Mouse (Mus musculus) forebrain, postnatal 0 days (tissue): ENCODE data around the gene Chd1. TPM values are rescaled to one million over a fixed set of nuclear protein-coding genes. Genes with fewer than 3 reads are reported as not detected.

ENCODE experiments used
- ATAC-seq: fragments of 200-750 bp; cut with Nextera tagmentation; 2 replicates; pipeline ENCODE4 v1.8.0; 2017; ENCODE audit warnings: mild to moderate bottlenecking, moderate library complexity
- DNase-seq: peaks from one replicate; pipeline ENCODE4 v3.0.0-alpha.2; 2015
- H3K27ac ChIP-seq: fragments of 300-500 bp; sonication (generic); 2 replicates; pipeline ENCODE4 v1.5.1; 2014; ENCODE audit warnings: low read depth, mild to moderate bottlenecking, antibody characterized with exemption, low read length, moderate library complexity, mixed read lengths
- H3K27me3 ChIP-seq: fragments of 300-500 bp; sonication (generic); 2 replicates; pipeline ENCODE4 v1.6.1; 2014; ENCODE audit warnings: mild to moderate bottlenecking, low read length, mixed read lengths; ENCODE audit not compliant: insufficient read depth
- H3K36me3 ChIP-seq: fragments of 300-500 bp; sonication (generic); 2 replicates; pipeline ENCODE4 v1.6.1; 2014; ENCODE audit warnings: mild to moderate bottlenecking, moderate library complexity; ENCODE audit not compliant: insufficient read depth
- H3K4me1 ChIP-seq: fragments of 300-500 bp; sonication (generic); 2 replicates; pipeline ENCODE4 v1.6.1; 2014; ENCODE audit warnings: antibody characterized with exemption; ENCODE audit not compliant: insufficient read depth
- H3K4me2 ChIP-seq: fragments of 300-500 bp; sonication (generic); 2 replicates; pipeline ENCODE4 v1.6.1; 2014; ENCODE audit warnings: low read depth, mild to moderate bottlenecking, moderate library complexity
- H3K4me3 ChIP-seq: fragments of 300-500 bp; sonication (generic); 2 replicates; pipeline ENCODE4 v1.5.1; 2014; ENCODE audit warnings: low read depth, low read length, mixed read lengths
- H3K9ac ChIP-seq: fragments of 300-500 bp; sonication (generic); 2 replicates; pipeline ENCODE4 v1.6.1; 2014; ENCODE audit warnings: mild to moderate bottlenecking
- H3K9me3 ChIP-seq: fragments of 300-500 bp; sonication (generic); 2 replicates; pipeline ENCODE4 v1.6.1; 2016; ENCODE audit warnings: low read length
- CTCF ChIP-seq: sonication (generic); IDR thresholded peaks from 2 replicates; pipeline ENCODE4 v1.5.1; 2016; ENCODE audit warnings: antibody characterized with exemption, control low read depth, low read depth
- WGBS: fragments of 180-500 bp; shearing (Covaris S2); extraction: QIAGEN DNeasy Blood & Tissue Kit; methylation state at CpG from one replicate; pipeline ENCODE4 v1.1.7; 2014; 5-methylcytosine and 5-hydroxymethylcytosine counted together
- polyA plus RNA-seq: library from polyadenylated mRNA; unstranded; fragments of >200 nt; fragmentation: Nextera tagmentation; extraction: Ambion mirVana; gene quantifications from 2 replicates; pipeline ENCODE4 v1.2.1, GENCODE M21; 2015
- total RNA-seq: library from RNA; depleted of rRNA; stranded (reverse); fragments of >200 nt; gene quantifications from 2 replicates; pipeline ENCODE4 v1.2.3, GENCODE M21; 2014; rRNA removed

Gene Chd1
- 14.5 and 20.5 TPM in 2 replicates for total RNA-seq
- polyA plus RNA-seq, result 9.9 and 14.2 TPM in 2 replicates

DNA sequence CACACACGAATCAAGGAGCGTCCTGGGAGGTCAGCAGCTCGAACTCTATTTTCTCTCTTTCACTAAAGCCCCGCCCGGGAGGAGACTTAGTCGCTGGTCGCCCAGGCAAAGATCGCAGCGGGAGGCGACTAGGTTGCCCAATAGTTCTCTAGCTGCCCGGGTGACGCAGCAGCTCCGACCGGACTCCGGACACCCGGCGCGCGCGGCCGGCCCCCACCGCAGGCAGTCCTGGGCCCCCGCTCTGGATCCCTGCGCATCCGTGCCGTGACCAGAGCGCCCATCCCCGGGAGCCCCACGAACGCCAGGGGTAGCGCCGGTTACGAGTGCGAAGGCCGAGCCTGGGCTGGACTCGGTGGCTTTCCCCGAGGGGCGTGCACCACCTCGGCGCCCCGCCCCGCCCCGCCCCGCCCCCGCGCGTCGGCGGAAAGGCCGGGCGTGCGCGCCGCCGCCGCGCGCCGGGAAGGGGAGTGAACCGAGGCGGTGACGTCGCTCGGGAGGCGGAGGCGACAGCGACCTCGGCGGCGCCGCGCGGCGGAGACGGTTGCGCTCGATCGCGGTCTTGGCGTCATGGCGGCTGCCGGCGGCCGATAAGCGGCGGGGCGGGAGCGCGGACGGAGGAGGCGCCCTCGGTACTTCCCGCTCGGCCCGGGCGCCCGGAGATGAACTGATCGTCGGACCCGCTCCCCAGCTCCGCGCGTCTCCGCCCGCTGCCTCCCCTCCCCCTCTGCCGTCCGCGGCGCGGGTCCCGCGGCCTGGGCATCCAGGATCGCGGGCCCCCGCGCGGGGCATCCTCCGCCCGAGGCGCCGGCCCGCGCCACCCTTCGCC lies at the start of gene Chd1:
Chd1 (plus strand) TSS at position 493 of the 826 bp plus-strand sequence.
- H3K9ac ChIP-seq, result peak within 1 kb of the TSS; percentile 81
- 0 out of 2 replicates have a peak, but pooled peaks cover 7% of the 10 kb centered on the region for H3K4me1 ChIP-seq
- DNase-seq, result peak; percentile 94
- H3K36me3 ChIP-seq, result peaks cover 6% of the 10 kb centered on the region; the same call in 1 of the 2 replicates
- H3K4me2 ChIP-seq, result peak within 1 kb of the TSS; percentile 98
- ATAC-seq, result peak; percentile 96
- TF ChIP-seq CTCF, result peak; percentile 28; the same call in 1 of the 2 replicates
- H3K9me3 ChIP-seq, result no peaks in the 10 kb centered on the region
- peak within 1 kb of the TSS; percentile 90 for H3K4me3 ChIP-seq
- peak within 1 kb of the TSS; percentile 89 for H3K27ac ChIP-seq
- WGBS, result under 1% methylated on average over 63 of the region's 124 CpGs
- H3K27me3 ChIP-seq, result no peaks in the 10 kb centered on the region

DNA sequence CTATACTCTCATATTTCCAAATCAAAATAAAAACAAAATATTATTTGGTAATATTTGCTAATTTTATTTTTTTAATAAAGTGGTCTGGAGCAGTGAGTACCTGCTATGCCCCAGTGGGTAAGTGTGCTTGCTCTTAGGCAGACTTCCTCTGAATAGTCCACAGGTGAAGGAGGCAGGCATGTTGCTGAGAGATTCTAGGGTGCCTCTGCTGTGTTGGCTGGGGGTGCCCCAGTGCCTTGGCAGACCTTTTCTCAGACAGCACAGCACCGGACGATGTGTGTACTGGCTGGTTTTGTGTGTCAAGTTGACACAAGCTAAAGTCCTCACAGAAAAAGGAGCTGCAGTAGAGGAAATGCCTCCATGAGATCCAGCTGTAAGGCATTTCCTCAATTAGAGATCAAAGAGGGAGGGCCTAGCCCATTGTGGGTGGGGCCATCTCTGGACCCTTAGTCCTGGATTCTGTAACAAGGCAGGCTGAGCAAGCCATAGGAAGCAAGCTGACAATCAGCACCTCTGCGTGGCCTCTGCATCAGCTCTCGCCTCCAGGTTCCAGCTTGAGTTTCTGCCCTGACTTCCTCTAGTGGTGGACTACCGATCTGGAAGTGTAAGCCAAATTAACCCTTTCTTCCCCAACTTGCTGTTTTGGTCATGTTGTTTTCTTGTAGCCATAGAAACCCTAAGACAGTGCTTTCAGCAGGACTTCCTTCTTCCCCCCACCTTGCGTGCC lies 47.7 kb upstream of the Chd1 start:
- Histone ChIP-seq H3K4me2 (no peak overlapping the region), H3K27me3 (no peaks in the 10 kb centered on the region), H3K9ac (no peak overlapping the region), H3K4me1 (no peaks in the 10 kb centered on the region), H3K36me3 (no peaks in the 10 kb centered on the region), H3K4me3 (no peak overlapping the region), H3K27ac (no peak overlapping the region), H3K9me3 (no peaks in the 10 kb centered on the region)
- DNase-seq (no peak), ATAC-seq (0 out of 2 replicates have a peak, but pooled peaks have one; percentile 10)
- 26% methylated on average over 6 of the region's 6 CpGs for WGBS
- no peak for TF ChIP-seq CTCF

DNA sequence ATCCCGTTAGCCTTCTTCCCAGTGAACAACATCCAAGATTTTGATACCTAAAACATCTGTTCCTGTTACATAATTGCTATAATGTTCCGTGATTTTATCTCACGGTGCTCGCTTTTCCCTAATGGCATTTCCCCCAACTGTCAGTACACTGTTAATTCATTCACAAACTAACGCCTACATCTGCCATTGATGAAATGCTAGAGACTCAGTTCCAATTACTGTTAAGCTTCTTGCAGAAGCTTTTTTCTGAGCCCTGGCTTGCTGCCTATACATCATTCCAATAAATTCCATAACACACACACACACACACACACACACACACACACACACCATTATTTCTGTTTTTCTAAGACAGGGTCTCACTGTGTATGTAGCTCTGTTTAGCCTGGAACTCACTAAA lies 31.9 kb upstream of the Chd1 start:
- TF ChIP-seq CTCF, result no peak
- Histone ChIP-seq H3K36me3 (no peaks in the 10 kb centered on the region), H3K27me3 (no peaks in the 10 kb centered on the region), H3K4me1 (no peaks in the 10 kb centered on the region), H3K9me3 (no peaks in the 10 kb centered on the region), H3K4me3 (no peak overlapping the region), H3K9ac (no peak overlapping the region), H3K4me2 (no peak overlapping the region), H3K27ac (no peak overlapping the region)
- WGBS, result 35% methylated on average over 5 of the region's 5 CpGs
- ATAC-seq (0 out of 2 replicates have a peak, but pooled peaks have one; percentile 20), DNase-seq (peak; percentile 27)

DNA sequence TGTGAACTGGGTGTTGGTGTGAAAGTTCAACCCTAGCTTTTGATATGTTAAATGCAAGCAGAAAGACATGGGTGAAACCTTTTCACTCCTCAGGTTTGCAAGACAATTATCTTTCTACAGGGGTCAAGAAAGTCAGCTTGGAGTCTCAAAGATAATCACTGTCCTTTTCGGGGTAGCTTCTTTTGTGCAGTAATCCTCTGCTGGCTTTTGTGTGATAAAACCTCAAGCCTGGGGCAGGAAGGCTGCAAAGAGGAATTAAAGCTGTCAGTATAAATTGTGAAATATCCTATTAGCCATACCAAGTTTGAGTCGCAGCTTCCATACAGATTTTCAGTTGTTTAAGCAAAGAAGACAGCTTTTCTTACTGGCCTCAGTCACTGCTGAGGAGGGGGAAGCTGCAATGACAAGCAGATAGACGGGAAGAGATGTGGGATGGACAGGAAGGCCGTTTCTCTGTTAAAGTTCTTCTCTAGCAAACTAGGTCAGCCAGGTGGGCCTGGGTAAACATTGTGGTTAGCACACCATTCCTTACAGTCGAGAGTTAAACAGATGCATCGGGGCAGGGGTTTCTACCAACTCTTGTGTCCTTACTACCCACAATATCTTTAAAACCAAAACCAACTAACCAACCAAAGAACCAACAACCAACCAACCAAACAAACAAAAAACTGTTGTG lies 26.7 kb upstream of the Chd1 start:
- TF ChIP-seq CTCF, result no peak
- Histone ChIP-seq H3K9me3 (no peaks in the 10 kb centered on the region), H3K4me1 (no peaks in the 10 kb centered on the region), H3K27me3 (no peaks in the 10 kb centered on the region), H3K4me2 (no peak overlapping the region), H3K9ac (no peak overlapping the region), H3K36me3 (no peaks in the 10 kb centered on the region), H3K4me3 (no peak overlapping the region), H3K27ac (no peak overlapping the region)
- DNase-seq (no peak), ATAC-seq (no peak)
- WGBS, result 8% methylated on average over 6 of the region's 6 CpGs

DNA sequence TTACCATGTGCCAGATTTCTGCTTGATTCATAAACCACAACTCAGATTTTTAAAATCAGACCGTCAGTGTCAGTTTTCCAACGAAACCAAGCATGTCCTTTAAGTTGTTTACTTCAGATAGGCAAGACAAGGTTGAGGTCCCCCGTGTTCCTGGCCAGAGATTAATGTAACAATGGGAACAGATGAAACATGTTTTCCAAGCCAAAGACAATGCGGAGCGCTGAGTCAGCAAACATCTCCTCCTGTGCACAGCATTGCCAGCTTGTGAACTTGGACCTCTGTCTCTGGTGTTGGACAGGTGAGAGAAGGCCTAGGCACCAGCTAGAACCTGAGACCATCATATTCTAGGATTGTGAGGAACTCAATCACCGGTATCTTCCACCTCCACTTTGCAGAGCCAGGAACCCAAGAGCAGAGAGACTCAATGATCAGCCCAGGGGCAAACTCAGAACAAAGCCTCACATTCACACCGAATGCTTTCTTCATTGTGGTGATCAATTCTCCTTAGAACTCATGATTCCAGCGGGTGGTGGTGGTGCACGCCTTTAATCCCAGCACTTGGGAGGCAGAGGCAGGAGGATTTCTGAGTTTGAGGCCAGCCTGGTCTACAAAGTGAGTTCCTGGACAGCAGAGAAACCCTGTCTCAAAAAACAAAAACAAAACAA lies 24.7 kb upstream of the Chd1 start:
- no peaks in the 10 kb centered on the region for H3K4me1 ChIP-seq
- H3K4me2 ChIP-seq, result no peak overlapping the region
- no peaks in the 10 kb centered on the region for H3K36me3 ChIP-seq
- WGBS, result 92% methylated on average over 9 of the region's 9 CpGs
- H3K27me3 ChIP-seq, result no peaks in the 10 kb centered on the region
- H3K4me3 ChIP-seq, result no peak overlapping the region
- no peak overlapping the region for H3K27ac ChIP-seq
- DNase-seq (no peak), ATAC-seq (no peak)
- no peak for TF ChIP-seq CTCF
- no peaks in the 10 kb centered on the region for H3K9me3 ChIP-seq
- no peak overlapping the region for H3K9ac ChIP-seq

GRCm38 (mm10) chr17:15680661-15681060 lies 24.1 kb upstream of the Chd1 start:
- Histone ChIP-seq H3K4me3 (no peak overlapping the region), H3K36me3 (no peaks in the 10 kb centered on the region), H3K9ac (no peak overlapping the region), H3K27ac (no peak overlapping the region), H3K4me2 (no peak overlapping the region), H3K27me3 (no peaks in the 10 kb centered on the region), H3K4me1 (no peaks in the 10 kb centered on the region), H3K9me3 (no peaks in the 10 kb centered on the region)
- no peak for DNase-seq
- 72% methylated on average over 4 of the region's 4 CpGs for WGBS
- TF ChIP-seq CTCF, result no peak
- ATAC-seq, result no peak
